Mouse (Mus musculus) embryonic facial prominence, embryonic 15.5 days (tissue): ENCODE measurements around the gene Pax8. TPM values are rescaled to one million over a fixed set of nuclear protein-coding genes. Genes with fewer than 3 reads are reported as not detected.

Source experiments
- ATAC-seq: fragments of 200-750 bp; cut with Nextera tagmentation; 2 replicates; pipeline ENCODE4 v1.8.0; 2017; ENCODE audit warnings: low read depth, moderate TSS enrichment; ENCODE audit not compliant: insufficient number of reproducible peaks, low FRiP score, low TSS enrichment
- H3K27ac ChIP-seq: fragments of 300-500 bp; sonication (generic); replicated peaks from 2 replicates; pipeline ENCODE4 v1.5.1; 2015; ENCODE audit warnings: mild to moderate bottlenecking, inconsistent platforms
- H3K27me3 ChIP-seq: fragments of 300-500 bp; sonication (generic); 2 replicates; pipeline ENCODE4 v1.6.1; 2015; ENCODE audit warnings: inconsistent platforms
- H3K36me3 ChIP-seq: fragments of 300-500 bp; sonication (generic); 2 replicates; pipeline ENCODE4 v1.6.1; 2015; ENCODE audit warnings: mild to moderate bottlenecking, inconsistent platforms
- H3K4me1 ChIP-seq: fragments of 300-500 bp; sonication (generic); 2 replicates; pipeline ENCODE4 v1.6.1; 2015; ENCODE audit warnings: inconsistent platforms
- H3K4me2 ChIP-seq: fragments of 300-500 bp; sonication (generic); replicated peaks from 2 replicates; pipeline ENCODE4 v1.6.1; 2015; ENCODE audit warnings: mild to moderate bottlenecking, inconsistent platforms
- H3K4me3 ChIP-seq: fragments of 300-500 bp; sonication (generic); replicated peaks from 2 replicates; pipeline ENCODE4 v1.5.1; 2015; ENCODE audit warnings: mild to moderate bottlenecking, inconsistent platforms
- H3K9ac ChIP-seq: fragments of 300-500 bp; sonication (generic); 2 replicates; pipeline ENCODE4 v1.6.1; 2015; ENCODE audit warnings: inconsistent platforms
- H3K9me3 ChIP-seq: fragments of 300-500 bp; sonication (generic); replicated peaks from 2 replicates; pipeline ENCODE4 v1.6.1; 2016; ENCODE audit warnings: inconsistent platforms
- WGBS: fragments of 180-500 bp; shearing (Covaris S2); methylation state at CpG from one replicate; pipeline ENCODE4 v1.1.7; 2015; 5-methylcytosine and 5-hydroxymethylcytosine counted together
- polyA plus RNA-seq: library from polyadenylated mRNA; unstranded; fragments of >200 nt; fragmentation: Nextera tagmentation; extraction: Ambion mirVana; gene quantifications from 2 replicates; pipeline ENCODE4 v1.2.1, GENCODE M21; 2015

The Pax8 gene
- polyA plus RNA-seq, 1 experiment from 2014 or later: 0.40 TPM

DNA sequence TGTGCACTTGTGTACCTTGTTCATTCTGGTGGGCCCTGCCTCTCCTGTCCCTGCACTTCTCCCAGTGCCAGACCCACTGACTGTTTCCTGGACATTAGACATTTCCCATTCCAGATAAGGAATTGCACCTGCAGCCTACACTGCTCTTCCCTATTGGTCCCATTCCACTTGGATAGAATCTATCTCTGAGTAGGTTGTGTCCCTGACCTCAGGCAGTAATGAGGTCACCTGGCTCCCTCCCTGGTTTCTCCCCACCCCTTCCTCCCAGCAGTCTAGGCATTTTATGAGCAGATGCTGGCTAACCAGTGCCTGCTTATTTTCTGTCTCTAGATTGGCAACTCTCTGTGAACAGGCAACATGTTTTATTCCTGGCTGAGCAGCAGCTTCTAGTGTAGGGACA lies 91.0 kb downstream of the Pax8 start:
- no peak overlapping the region for H3K4me3 ChIP-seq
- H3K9ac ChIP-seq: no peak overlapping the region
- H3K27ac ChIP-seq: no peak overlapping the region
- no peaks in the 10 kb centered on the region for H3K27me3 ChIP-seq
- 0 out of 2 replicates have a peak, but pooled peaks cover 3% of the 10 kb centered on the region for H3K4me1 ChIP-seq
- ATAC-seq: no peak
- H3K4me2 ChIP-seq: no peak overlapping the region
- no peaks in the 10 kb centered on the region for H3K9me3 ChIP-seq
- H3K36me3 ChIP-seq: no peaks in the 10 kb centered on the region

DNA sequence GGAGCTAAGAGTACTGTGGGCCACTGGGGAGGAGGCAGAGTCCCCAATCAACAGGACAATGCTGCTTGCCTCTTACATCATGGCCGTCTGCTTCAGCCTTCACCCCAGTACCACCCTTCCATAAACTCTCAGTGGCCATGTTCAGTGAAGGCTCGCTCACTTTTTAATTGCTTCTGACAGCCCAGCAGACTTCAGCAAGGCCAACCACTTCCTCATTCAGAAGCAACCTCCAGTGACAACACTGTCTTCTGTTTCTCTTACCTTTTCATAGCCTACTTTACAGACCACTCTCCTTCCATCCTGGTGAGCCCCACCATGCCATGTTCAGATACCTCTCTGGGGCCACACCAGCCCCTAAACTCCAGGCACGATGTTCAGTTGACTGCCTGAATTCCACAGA lies 91.8 kb downstream of the Pax8 start:
- Histone ChIP-seq H3K9me3 (no peaks in the 10 kb centered on the region), H3K9ac (no peak overlapping the region), H3K27me3 (no peaks in the 10 kb centered on the region), H3K36me3 (no peaks in the 10 kb centered on the region), H3K4me1 (0 out of 2 replicates have a peak, but pooled peaks cover 3% of the 10 kb centered on the region), H3K27ac (no peak overlapping the region), H3K4me2 (no peak overlapping the region), H3K4me3 (no peak overlapping the region)
- ATAC-seq: no peak
- 66% methylated on average over 3 of the region's 3 CpGs for WGBS

DNA sequence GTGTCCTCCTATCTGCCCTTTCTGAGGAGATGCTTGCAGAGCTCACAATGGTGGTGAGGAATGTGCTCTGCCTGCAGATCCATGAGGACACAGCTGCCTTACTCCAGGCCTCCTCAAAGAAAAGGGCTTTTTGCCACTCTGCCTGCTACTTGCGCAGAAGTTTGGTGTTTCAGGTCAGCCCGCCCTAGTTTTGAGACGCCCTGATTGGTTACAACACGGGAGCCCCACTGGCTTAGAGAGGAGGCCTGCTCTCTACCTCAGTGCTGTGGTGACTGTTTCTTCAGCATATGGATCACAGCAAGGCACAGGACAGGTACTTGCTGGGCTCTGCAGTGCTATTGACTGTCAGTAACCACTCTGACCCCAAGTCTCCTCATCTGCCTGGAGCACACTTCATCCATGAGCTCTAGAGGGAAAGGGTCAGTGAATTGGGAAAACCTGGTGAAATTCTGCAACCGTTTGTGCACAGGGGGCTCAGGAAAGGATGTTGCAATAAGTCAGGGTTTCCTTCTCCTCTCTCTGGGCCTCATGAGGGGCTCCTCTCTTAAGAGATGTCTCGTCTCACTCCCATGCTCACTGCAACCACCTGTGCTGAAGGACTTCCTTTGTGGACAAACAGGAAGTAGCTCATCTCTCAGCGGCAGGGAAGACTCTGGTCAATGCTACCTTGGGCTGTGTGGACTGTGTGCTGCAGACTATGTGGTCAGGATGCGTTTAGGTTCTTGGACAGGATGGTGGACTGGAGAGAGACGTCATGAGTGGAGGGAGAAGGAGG lies 92.8 kb downstream of the Pax8 start:
- H3K27me3 ChIP-seq: no peaks in the 10 kb centered on the region
- WGBS: 66% methylated on average over 9 of the region's 9 CpGs
- no peak overlapping the region for H3K4me3 ChIP-seq
- no peaks in the 10 kb centered on the region for H3K36me3 ChIP-seq
- no peak for ATAC-seq
- 0 out of 2 replicates have a peak, but pooled peaks cover 3% of the 10 kb centered on the region for H3K4me1 ChIP-seq
- no peaks in the 10 kb centered on the region for H3K9me3 ChIP-seq
- no peak overlapping the region for H3K9ac ChIP-seq
- no peak overlapping the region for H3K27ac ChIP-seq
- H3K4me2 ChIP-seq: no peak overlapping the region

DNA sequence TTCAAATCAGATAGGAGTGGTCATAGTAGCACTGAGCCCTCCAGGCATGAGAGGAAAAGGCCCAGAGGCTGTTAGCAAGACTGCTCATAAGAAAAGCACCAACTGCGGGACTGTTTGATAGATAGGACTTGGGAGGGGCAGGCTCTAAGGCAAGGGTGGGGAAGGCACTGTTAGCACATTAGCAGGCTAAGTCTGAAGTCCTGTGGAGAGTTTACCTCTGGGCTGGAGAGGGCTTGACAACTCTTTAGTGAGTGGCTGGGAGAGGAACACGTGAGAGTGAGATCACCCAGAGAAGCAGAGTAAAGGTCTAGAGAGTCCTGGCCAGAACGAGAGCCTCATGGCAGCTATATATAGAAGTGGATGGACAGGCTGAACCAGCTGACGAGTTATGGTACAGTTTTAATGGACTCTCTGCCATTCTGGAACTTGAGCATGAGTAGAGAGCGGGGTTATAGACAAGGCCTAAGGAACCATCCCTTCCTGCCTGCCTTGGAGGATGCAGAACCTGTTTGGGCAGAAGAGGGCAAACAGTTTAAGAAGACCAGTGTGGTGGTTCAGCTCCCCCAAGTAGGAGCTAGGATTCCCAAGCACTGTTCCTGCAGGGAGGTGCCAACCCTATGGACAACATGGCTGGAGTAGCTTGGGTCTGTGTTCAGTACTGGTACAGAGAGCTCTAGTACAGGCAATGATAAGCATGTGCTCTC lies 96.5 kb downstream of the Pax8 start:
- Histone ChIP-seq H3K36me3 (no peaks in the 10 kb centered on the region), H3K4me3 (no peak overlapping the region), H3K4me2 (no peak overlapping the region), H3K9ac (no peak overlapping the region), H3K4me1 (no peaks in the 10 kb centered on the region), H3K9me3 (no peaks in the 10 kb centered on the region), H3K27ac (no peak overlapping the region), H3K27me3 (no peaks in the 10 kb centered on the region)
- 73% methylated on average over 5 of the region's 5 CpGs for WGBS
- ATAC-seq: no peak

Other genes with a start within 250 kb of the Pax8 start
- gene Il1f5, start 198.6 kb downstream of the Pax8 start, polyA plus RNA-seq: 16.9 and 22.2 TPM in 2 replicates
- 0.46 and 0.68 TPM in 2 replicates for gene Il1f10, start 184.4 kb downstream of the Pax8 start, polyA plus RNA-seq
- 7.4 and 11.9 TPM in 2 replicates for gene Il1rn, start 138.7 kb downstream of the Pax8 start, polyA plus RNA-seq
- 5.4 and 5.7 TPM in 2 replicates for gene Psd4, start 108.0 kb downstream of the Pax8 start, polyA plus RNA-seq